Mouse (Mus musculus): ENCODE measurements around the gene Alox12b. TPM values are rescaled to one million over a fixed set of nuclear protein-coding genes. Genes with fewer than 3 reads are reported as not detected.

The Alox12b gene
- polyA plus RNA-seq, 1 experiment from 2014 or later = 0.06 TPM

DNA sequence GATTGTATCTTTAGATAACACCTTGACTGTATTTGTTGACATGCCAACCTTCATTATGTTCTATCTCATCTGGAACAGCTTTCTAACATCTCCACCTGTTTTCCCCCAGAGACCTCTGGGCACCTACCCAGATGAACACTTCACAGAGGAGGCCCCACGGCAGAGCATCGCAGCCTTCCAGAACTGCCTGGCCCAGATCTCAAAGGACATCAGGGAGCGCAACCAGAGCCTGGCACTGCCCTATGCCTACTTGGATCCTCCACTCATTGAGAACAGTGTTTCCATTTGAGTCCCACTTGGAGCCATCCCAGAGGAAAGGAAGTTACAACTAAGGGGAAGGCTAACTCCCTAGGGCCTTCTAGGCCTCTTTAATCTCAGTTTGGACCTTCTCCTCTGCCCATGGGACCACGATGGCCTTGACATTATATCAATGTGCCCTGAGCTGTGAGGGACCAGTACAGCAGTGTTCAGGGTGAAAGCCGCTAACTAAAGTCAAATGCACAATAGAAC lies 8.3 kb upstream of the Alox12b start:
- Histone ChIP-seq H3K27ac (ENCODE audit: low read depth, low read length) (no peak overlapping the region), H3K9ac (ENCODE audit: low read depth, low read length) (no peak overlapping the region), H3K27me3 (ENCODE audit: control insufficient read depth, insufficient read depth, low read length) (no peaks in the 10 kb centered on the region), H3K36me3 (ENCODE audit: control insufficient read depth, insufficient read depth, low read length) (no peaks in the 10 kb centered on the region), H3K4me3 (ENCODE audit: low read depth, low read length) (no peak overlapping the region), H3K4me1 (replicated peaks; ENCODE audit: control insufficient read depth, insufficient read depth, low read length) (no peaks in the 10 kb centered on the region), H3K9me3 (ENCODE audit: control insufficient read depth, low read length) (no peaks in the 10 kb centered on the region), H3K4me2 (replicated peaks; ENCODE audit: low read depth, low read length) (no peak overlapping the region)
- ATAC-seq (ENCODE audit: low FRiP score) (no peak), DNase-seq (ENCODE audit: low spot score) (no peak)
- 90% methylated on average over 5 of the region's 5 CpGs for WGBS

DNA sequence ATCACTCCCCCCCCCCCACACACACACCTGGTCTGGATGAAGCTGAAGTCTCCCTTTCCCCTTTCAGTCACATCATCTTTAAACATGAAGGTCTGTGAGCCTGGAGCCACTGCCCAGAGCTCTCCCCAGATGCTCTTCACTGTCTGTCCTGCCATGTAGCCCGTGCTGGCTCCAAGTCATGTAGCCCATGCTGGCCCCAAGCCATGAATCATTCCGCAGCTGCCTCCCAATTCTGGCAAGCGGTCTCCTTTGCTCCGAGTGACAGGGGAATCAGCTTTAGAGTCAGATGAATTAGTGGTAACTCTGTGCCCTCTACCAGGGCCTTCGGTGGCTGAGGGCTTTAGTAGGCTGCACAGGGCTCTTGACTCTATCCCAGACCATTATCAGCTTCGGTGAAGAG lies 7.1 kb upstream of the Alox12b start:
- no peaks in the 10 kb centered on the region for H3K9me3 ChIP-seq (ENCODE audit: control insufficient read depth, low read length)
- no peaks in the 10 kb centered on the region for H3K27me3 ChIP-seq (ENCODE audit: control insufficient read depth, insufficient read depth, low read length)
- no peaks in the 10 kb centered on the region for H3K36me3 ChIP-seq (ENCODE audit: control insufficient read depth, insufficient read depth, low read length)
- no peak overlapping the region for H3K4me3 ChIP-seq (ENCODE audit: low read depth, low read length)
- no peaks in the 10 kb centered on the region for H3K4me1 ChIP-seq (replicated peaks; ENCODE audit: control insufficient read depth, insufficient read depth, low read length)
- H3K9ac ChIP-seq (ENCODE audit: low read depth, low read length) = no peak overlapping the region
- WGBS = 86% methylated on average over 6 of the region's 6 CpGs
- H3K4me2 ChIP-seq (replicated peaks; ENCODE audit: low read depth, low read length) = no peak overlapping the region
- ATAC-seq (ENCODE audit: low FRiP score) = no peak
- no peak for DNase-seq (ENCODE audit: low spot score)
- H3K27ac ChIP-seq (ENCODE audit: low read depth, low read length) = no peak overlapping the region

GRCm38 (mm10) chr11:69150444-69150843 lies 6.3 kb upstream of the Alox12b start:
- ATAC-seq (ENCODE audit: low FRiP score) (no peak), DNase-seq (ENCODE audit: low spot score) (peak; percentile 77)
- H3K9ac ChIP-seq (ENCODE audit: low read depth, low read length) = no peak overlapping the region

GRCm38 (mm10) chr11:69151004-69151403 lies 5.8 kb upstream of the Alox12b start:
- no peak overlapping the region for H3K4me3 ChIP-seq (ENCODE audit: low read depth, low read length)
- no peak for ATAC-seq (ENCODE audit: low FRiP score)
- WGBS = 65% methylated on average over 6 of the region's 6 CpGs

More at GRCm38 (mm10) chr11:69150444-69150843, 6.3 kb upstream of the Alox12b start:
- Histone ChIP-seq H3K27me3 (ENCODE audit: control insufficient read depth, insufficient read depth, low read length) (no peaks in the 10 kb centered on the region), H3K36me3 (ENCODE audit: control insufficient read depth, insufficient read depth, low read length) (no peaks in the 10 kb centered on the region), H3K4me1 (replicated peaks; ENCODE audit: control insufficient read depth, insufficient read depth, low read length) (no peaks in the 10 kb centered on the region), H3K9me3 (ENCODE audit: control insufficient read depth, low read length) (no peaks in the 10 kb centered on the region), H3K4me2 (replicated peaks; ENCODE audit: low read depth, low read length) (peak overlapping the region; percentile 22; the same call in 1 of the 2 replicates), H3K27ac (ENCODE audit: low read depth, low read length) (no peak overlapping the region), H3K4me3 (ENCODE audit: low read depth, low read length) (no peak overlapping the region)
- WGBS = 8% methylated on average over 7 of the region's 7 CpGs

DNA sequence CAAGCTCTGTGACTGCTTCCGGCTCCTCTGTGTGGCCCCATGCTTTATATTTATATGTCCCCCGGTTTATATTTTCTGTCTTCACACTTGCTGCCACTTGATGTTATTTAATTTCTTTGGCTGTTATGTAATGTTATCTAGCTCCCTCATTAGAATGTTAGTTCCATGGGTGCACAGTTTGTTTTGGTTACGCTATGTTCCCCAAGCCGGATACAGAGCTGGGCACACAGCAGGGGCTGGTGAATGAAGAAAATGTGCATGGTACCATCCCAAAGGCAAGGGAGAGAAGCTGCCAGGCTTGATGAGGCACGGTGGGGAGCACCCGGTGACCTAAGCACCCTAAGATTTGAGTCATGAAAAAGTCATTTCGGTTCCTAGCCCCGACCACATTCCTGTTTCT lies 3.0 kb upstream of the Alox12b start:
- H3K9me3 ChIP-seq (ENCODE audit: control insufficient read depth, low read length) = no peaks in the 10 kb centered on the region
- no peak overlapping the region for H3K4me3 ChIP-seq (ENCODE audit: low read depth, low read length)
- no peaks in the 10 kb centered on the region for H3K36me3 ChIP-seq (ENCODE audit: control insufficient read depth, insufficient read depth, low read length)
- no peak overlapping the region for H3K9ac ChIP-seq (ENCODE audit: low read depth, low read length)
- no peak overlapping the region for H3K27ac ChIP-seq (ENCODE audit: low read depth, low read length)
- peaks cover 5% of the 10 kb centered on the region; the same call in 1 of the 2 replicates for H3K27me3 ChIP-seq (ENCODE audit: control insufficient read depth, insufficient read depth, low read length)
- DNase-seq (ENCODE audit: low spot score) (no peak), ATAC-seq (ENCODE audit: low FRiP score) (no peak)
- H3K4me1 ChIP-seq (replicated peaks; ENCODE audit: control insufficient read depth, insufficient read depth, low read length) = 0 out of 2 replicates have a peak, but pooled peaks cover 4% of the 10 kb centered on the region
- no peak overlapping the region for H3K4me2 ChIP-seq (replicated peaks; ENCODE audit: low read depth, low read length)
- 86% methylated on average over 8 of the region's 8 CpGs for WGBS

More at GRCm38 (mm10) chr11:69151004-69151403, 5.8 kb upstream of the Alox12b start:
- Histone ChIP-seq H3K9ac (ENCODE audit: low read depth, low read length) (no peak overlapping the region), H3K36me3 (ENCODE audit: control insufficient read depth, insufficient read depth, low read length) (no peaks in the 10 kb centered on the region), H3K9me3 (ENCODE audit: control insufficient read depth, low read length) (no peaks in the 10 kb centered on the region), H3K27ac (ENCODE audit: low read depth, low read length) (no peak overlapping the region), H3K4me2 (replicated peaks; ENCODE audit: low read depth, low read length) (peak overlapping the region; percentile 22; the same call in 1 of the 2 replicates), H3K4me1 (replicated peaks; ENCODE audit: control insufficient read depth, insufficient read depth, low read length) (no peaks in the 10 kb centered on the region), H3K27me3 (ENCODE audit: control insufficient read depth, insufficient read depth, low read length) (no peaks in the 10 kb centered on the region)
- DNase-seq (ENCODE audit: low spot score) = no peak

- no peak overlapping the region for H3K9ac ChIP-seq (ENCODE audit: low read depth, low read length)
- no peaks in the 10 kb centered on the region for H3K36me3 ChIP-seq (ENCODE audit: control insufficient read depth, insufficient read depth, low read length)
- peaks cover 5% of the 10 kb centered on the region; the same call in 1 of the 2 replicates for H3K27me3 ChIP-seq (ENCODE audit: control insufficient read depth, insufficient read depth, low read length)
- DNase-seq (ENCODE audit: low spot score) = no peak
- no peaks in the 10 kb centered on the region for H3K9me3 ChIP-seq (ENCODE audit: control insufficient read depth, low read length)
- H3K4me3 ChIP-seq (ENCODE audit: low read depth, low read length) = no peak overlapping the region
- H3K4me1 ChIP-seq (replicated peaks; ENCODE audit: control insufficient read depth, insufficient read depth, low read length) = 0 out of 2 replicates have a peak, but pooled peaks cover 4% of the 10 kb centered on the region
- 54% methylated on average over 1 of the region's 1 CpGs for WGBS
- ATAC-seq (ENCODE audit: low FRiP score) = no peak
- no peak overlapping the region for H3K4me2 ChIP-seq (replicated peaks; ENCODE audit: low read depth, low read length)
- H3K27ac ChIP-seq (ENCODE audit: low read depth, low read length) = no peak overlapping the region
Measured at GRCm38 (mm10) chr11:69155351-69155750, 1.4 kb upstream of the Alox12b start.

DNA sequence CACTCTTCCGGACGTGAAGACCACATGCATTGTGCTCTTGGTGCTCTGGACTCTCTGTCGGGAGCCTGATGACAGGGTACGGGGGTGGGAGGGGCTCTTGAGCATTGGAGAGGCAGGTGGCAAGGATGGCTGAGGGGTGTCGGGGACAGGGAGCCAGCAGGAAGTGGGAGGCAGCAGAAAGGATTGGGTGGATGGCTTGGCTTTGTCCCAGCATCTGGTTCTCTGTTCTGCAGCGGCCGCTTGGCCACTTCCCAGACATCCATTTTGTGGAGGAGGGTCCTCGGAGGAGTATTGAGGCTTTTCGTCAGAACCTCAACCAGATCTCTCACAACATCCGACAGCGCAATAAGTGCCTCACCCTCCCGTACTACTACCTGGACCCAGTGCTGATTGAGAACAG lies 12.5 kb downstream of the Alox12b start:
- Histone ChIP-seq H3K4me2 (replicated peaks; ENCODE audit: low read depth, low read length) (no peak overlapping the region), H3K36me3 (ENCODE audit: control insufficient read depth, insufficient read depth, low read length) (no peaks in the 10 kb centered on the region), H3K27ac (ENCODE audit: low read depth, low read length) (no peak overlapping the region), H3K27me3 (ENCODE audit: control insufficient read depth, insufficient read depth, low read length) (no peaks in the 10 kb centered on the region), H3K4me1 (replicated peaks; ENCODE audit: control insufficient read depth, insufficient read depth, low read length) (no peaks in the 10 kb centered on the region), H3K9me3 (ENCODE audit: control insufficient read depth, low read length) (no peaks in the 10 kb centered on the region), H3K4me3 (ENCODE audit: low read depth, low read length) (no peak overlapping the region), H3K9ac (ENCODE audit: low read depth, low read length) (no peak overlapping the region)
- 89% methylated on average over 12 of the region's 12 CpGs for WGBS
- no peak for ATAC-seq (ENCODE audit: low FRiP score)
- DNase-seq (ENCODE audit: low spot score) = no peak

- 23% methylated on average over 7 of the region's 7 CpGs for WGBS
- no peak overlapping the region for H3K27ac ChIP-seq (ENCODE audit: low read depth, low read length)
Measured at GRCm38 (mm10) chr11:69171626-69172025, 14.8 kb downstream of the Alox12b start.

DNA sequence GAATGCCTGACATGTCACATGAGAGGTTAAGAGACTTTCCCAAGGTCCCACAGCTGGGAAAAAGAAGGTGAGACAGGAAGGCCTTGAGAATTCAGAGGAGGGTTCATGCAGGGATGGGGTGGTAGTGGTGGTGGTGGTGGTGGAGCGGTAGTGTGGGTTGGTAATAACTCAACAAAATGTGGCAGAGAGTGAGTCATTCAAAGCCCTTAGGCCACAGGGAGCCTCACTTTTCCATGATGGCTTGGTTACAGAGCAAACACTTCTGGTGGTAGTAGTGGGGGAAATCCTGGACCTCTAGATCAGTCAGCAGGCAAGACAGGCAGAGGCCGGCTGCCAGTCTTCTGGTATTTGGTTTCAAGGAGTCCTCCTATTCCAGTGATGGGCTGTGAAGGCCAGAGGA lies 15.8 kb downstream of the Alox12b start:
- DNase-seq (ENCODE audit: low spot score) (no peak), ATAC-seq (ENCODE audit: low FRiP score) (no peak)
- no peaks in the 10 kb centered on the region for H3K4me1 ChIP-seq (replicated peaks; ENCODE audit: control insufficient read depth, insufficient read depth, low read length)
- no peaks in the 10 kb centered on the region for H3K36me3 ChIP-seq (ENCODE audit: control insufficient read depth, insufficient read depth, low read length)
- no peak overlapping the region for H3K27ac ChIP-seq (ENCODE audit: low read depth, low read length)
- no peak overlapping the region for H3K4me2 ChIP-seq (replicated peaks; ENCODE audit: low read depth, low read length)
- no peak overlapping the region for H3K4me3 ChIP-seq (ENCODE audit: low read depth, low read length)
- no peaks in the 10 kb centered on the region for H3K27me3 ChIP-seq (ENCODE audit: control insufficient read depth, insufficient read depth, low read length)
- 85% methylated on average over 2 of the region's 2 CpGs for WGBS
- H3K9me3 ChIP-seq (ENCODE audit: control insufficient read depth, low read length) = no peaks in the 10 kb centered on the region
- no peak overlapping the region for H3K9ac ChIP-seq (ENCODE audit: low read depth, low read length)

More at GRCm38 (mm10) chr11:69171626-69172025, 14.8 kb downstream of the Alox12b start:
- Histone ChIP-seq H3K4me3 (ENCODE audit: low read depth, low read length) (no peak overlapping the region), H3K27me3 (ENCODE audit: control insufficient read depth, insufficient read depth, low read length) (no peaks in the 10 kb centered on the region), H3K36me3 (ENCODE audit: control insufficient read depth, insufficient read depth, low read length) (no peaks in the 10 kb centered on the region), H3K9me3 (ENCODE audit: control insufficient read depth, low read length) (no peaks in the 10 kb centered on the region), H3K4me1 (replicated peaks; ENCODE audit: control insufficient read depth, insufficient read depth, low read length) (no peaks in the 10 kb centered on the region), H3K4me2 (replicated peaks; ENCODE audit: low read depth, low read length) (no peak overlapping the region), H3K9ac (ENCODE audit: low read depth, low read length) (no peak overlapping the region)
- peak; percentile 70 for DNase-seq (ENCODE audit: low spot score)
- ATAC-seq (ENCODE audit: low FRiP score) = no peak
